ENCODE assay signal across 20 mouse cellular contexts in genomic region chr2:14620891-14621290, GRCm38 (mm10). TPM values are rescaled to one million over a fixed set of nuclear protein-coding genes. Genes with fewer than 3 reads are reported as not detected.
A peak's percentile ranks its signal among the peaks of the same experiment; 100 is the strongest.
DNase-seq lines count a peak whose midpoint lies in the region; ATAC-seq and TF ChIP-seq lines count a peak whose summit lies in the region.
"Had no signal": no experiment of that assay in that cellular context is flagged by ENCODE, and none has a peak within 500 bp of the region (broad histone marks: within the 10 kb centered on the region; RNA-seq: fewer than 3 reads in every experiment).

No protein-coding gene starts in this region.

- no peaks in the 10 kb centered on the region for H3K79me2 ChIP-seq in myocyte (ENCODE audit: control insufficient read depth, insufficient read depth)

- H3K27me3 ChIP-seq in intestine, embryonic 14.5 days (replicated peaks; ENCODE audit: control insufficient read depth, insufficient read depth, low read length): no peaks in the 10 kb centered on the region
- no peaks in the 10 kb centered on the region for H3K27me3 ChIP-seq in intestine, postnatal 0 days (replicated peaks; ENCODE audit: control insufficient read depth, insufficient read depth, low read length)
- H3K27me3 ChIP-seq in myocyte (ENCODE audit: control insufficient read depth, insufficient read depth, insufficient read length): no peaks in the 10 kb centered on the region
- H3K27me3 ChIP-seq: hindbrain, embryonic 13.5 days had no signal

- DNase-seq in intestine, embryonic 14.5 days (ENCODE audit: low spot score): no peak
- DNase-seq in lung, postnatal 36 days: peak; percentile 23
- no peak for DNase-seq in lung, postnatal 14 days
- no peak for DNase-seq in embryo, embryonic 9.5 days (ENCODE audit: extremely low spot score)
- DNase-seq in spleen, adult 18-20 months: no peak
- DNase-seq: adrenal gland, postnatal 25 days; cerebellum, adult 18-20 months; cerebellum, adult 9-11 months; cerebellum, postnatal 36 days; gastrocnemius, postnatal 36 days; heart, adult 18-20 months; heart, postnatal 10 days had no signal

- H3K4me2 ChIP-seq in intestine, embryonic 14.5 days (ENCODE audit: low read length): no peak overlapping the region
- no peak overlapping the region for H3K4me2 ChIP-seq in intestine, postnatal 0 days (replicated peaks; ENCODE audit: low read depth)
- H3K4me2 ChIP-seq in myocyte (ENCODE audit: low read depth): peak overlapping the region; percentile 26
- H3K4me2 ChIP-seq: hindbrain, embryonic 13.5 days had no signal

- H3K9me3 ChIP-seq in intestine, embryonic 14.5 days (ENCODE audit: control insufficient read depth, low read length): no peaks in the 10 kb centered on the region
- H3K9me3 ChIP-seq in intestine, postnatal 0 days (ENCODE audit: control insufficient read depth): no peaks in the 10 kb centered on the region
- H3K9me3 ChIP-seq: embryonic facial prominence, embryonic 10.5 days; forebrain, embryonic 10.5 days; heart, embryonic 10.5 days; hindbrain, embryonic 13.5 days had no signal

- TF ChIP-seq CTCF in intestine, postnatal 0 days (IDR thresholded peaks at IDR 0.05; ENCODE audit: low read depth): no peak

- no peak overlapping the region for H3ac ChIP-seq in myocyte (ENCODE audit: control insufficient read depth, insufficient read length)

- 37% methylated on average over 4 of the region's 4 CpGs for WGBS in intestine, embryonic 14.5 days
- WGBS in intestine, postnatal 0 days: 45% methylated on average over 4 of the region's 4 CpGs

- H3K9ac ChIP-seq in intestine, embryonic 14.5 days (ENCODE audit: low read length): no peak overlapping the region
- H3K9ac ChIP-seq in intestine, postnatal 0 days (ENCODE audit: low read depth, low read length): no peak overlapping the region
- H3K9ac ChIP-seq: hindbrain, embryonic 13.5 days had no signal

- TF ChIP-seq POLR2A in myocyte (IDR thresholded peaks at IDR 0.05; ENCODE audit: insufficient read length, low read depth): no peak

- H3K4me1 ChIP-seq in intestine, embryonic 14.5 days (replicated peaks; ENCODE audit: control insufficient read depth, insufficient read depth, low read length): peaks cover 13% of the 10 kb centered on the region; the same call in 1 of the 2 replicates
- H3K4me1 ChIP-seq in intestine, postnatal 0 days (replicated peaks; ENCODE audit: control insufficient read depth, insufficient read depth, low read length): no peaks in the 10 kb centered on the region
- H3K4me1 ChIP-seq: embryonic facial prominence, embryonic 10.5 days; forebrain, embryonic 10.5 days; heart, embryonic 10.5 days; hindbrain, embryonic 13.5 days had no signal

- H3K27ac ChIP-seq in intestine, embryonic 14.5 days (ENCODE audit: low read depth): no peak overlapping the region
- no peak overlapping the region for H3K27ac ChIP-seq in intestine, postnatal 0 days (ENCODE audit: low read depth, low read length)
- H3K27ac ChIP-seq: embryonic facial prominence, embryonic 10.5 days; forebrain, embryonic 10.5 days; heart, embryonic 10.5 days; hindbrain, embryonic 13.5 days; hindbrain, postnatal 0 days had no signal

- ATAC-seq in intestine, embryonic 14.5 days (replicated peaks; ENCODE audit: low FRiP score, low TSS enrichment, low read depth): peak; percentile 87
- ATAC-seq in intestine, postnatal 0 days: no peak
- ATAC-seq: forebrain, embryonic 14.5 days; hindbrain, postnatal 0 days had no signal

- no peaks in the 10 kb centered on the region for H3K36me3 ChIP-seq in intestine, embryonic 14.5 days (ENCODE audit: control insufficient read depth, insufficient read depth, low read length)
- no peaks in the 10 kb centered on the region for H3K36me3 ChIP-seq in intestine, postnatal 0 days (ENCODE audit: control insufficient read depth, insufficient read depth)
- no peaks in the 10 kb centered on the region for H3K36me3 ChIP-seq in myocyte (ENCODE audit: control insufficient read depth, insufficient read depth)
- H3K36me3 ChIP-seq: embryonic facial prominence, embryonic 10.5 days; forebrain, embryonic 10.5 days; heart, embryonic 10.5 days; hindbrain, embryonic 13.5 days had no signal

- no peak overlapping the region for H3K4me3 ChIP-seq in intestine, embryonic 14.5 days (ENCODE audit: low read depth, low read length)
- H3K4me3 ChIP-seq in intestine, postnatal 0 days (ENCODE audit: low read depth, low read length): no peak overlapping the region
- no peak overlapping the region for H3K4me3 ChIP-seq in myocyte
- H3K4me3 ChIP-seq: embryonic facial prominence, embryonic 10.5 days; forebrain, embryonic 10.5 days; heart, embryonic 10.5 days; hindbrain, embryonic 13.5 days had no signal

TF ChIP-seq in myocyte, 11 proteins besides CTCF, POLR2A, EP300 and RAD21:
- TF ChIP-seq SRF (IDR thresholded peaks at IDR 0.05; ENCODE audit: control insufficient read depth, insufficient read length, low read depth) (no peak), TCF3 (IDR thresholded peaks at IDR 0.05; ENCODE audit: insufficient read length, low read depth) (no peak), POLR2AphosphoS2 (IDR thresholded peaks at IDR 0.05; ENCODE audit: insufficient read length, low read depth) (no peak), MAX (IDR thresholded peaks at IDR 0.05; ENCODE audit: low read depth) (no peak), TCF12 (IDR thresholded peaks at IDR 0.05; ENCODE audit: insufficient read depth, poor library complexity, severe bottlenecking) (no peak), E2F4 (IDR thresholded peaks at IDR 0.05; ENCODE audit: insufficient read depth) (no peak), USF1 (IDR thresholded peaks at IDR 0.05; ENCODE audit: low read depth) (no peak), REST (IDR thresholded peaks at IDR 0.05; ENCODE audit: insufficient read depth, insufficient read length) (no peak), CEBPB (IDR thresholded peaks at IDR 0.05; ENCODE audit: insufficient read depth, poor library complexity, severe bottlenecking) (no peak), MYOG (IDR thresholded peaks at IDR 0.05; ENCODE audit: control insufficient read depth in 1 of 3, insufficient read depth in 1 of 3, insufficient read length in 2 of 3, low read depth in 2 of 3) (no peak), MYOD1 (IDR thresholded peaks at IDR 0.05; ENCODE audit: control insufficient read depth in 1 of 3, insufficient read length in 2 of 3, low read depth in 2 of 3) (no peak)

RNA-seq across cellular contexts. Expression of gene Cacnb2, which starts 18.0 kb away (rescaled TPM):
- polyA plus RNA-seq in intestine, embryonic 14.5 days (2014; fragmentation: Nextera tagmentation; extraction: Ambion mirVana): 2.9 and 3.0 TPM in 2 replicates
- polyA plus RNA-seq in intestine, postnatal 0 days (2015; fragmentation: Nextera tagmentation; extraction: Ambion mirVana): 0.99 and 1.5 TPM in 2 replicates
- 0.85 TPM for polyA plus RNA-seq in myocyte (2012; fragmentation: generic; extraction: Trizol)
